Mouse (Mus musculus): ENCODE data around the gene Hist1h2bn.
A peak's percentile ranks its signal among the peaks of the same experiment; 100 is the strongest.

Gene Hist1h2bn

DNA sequence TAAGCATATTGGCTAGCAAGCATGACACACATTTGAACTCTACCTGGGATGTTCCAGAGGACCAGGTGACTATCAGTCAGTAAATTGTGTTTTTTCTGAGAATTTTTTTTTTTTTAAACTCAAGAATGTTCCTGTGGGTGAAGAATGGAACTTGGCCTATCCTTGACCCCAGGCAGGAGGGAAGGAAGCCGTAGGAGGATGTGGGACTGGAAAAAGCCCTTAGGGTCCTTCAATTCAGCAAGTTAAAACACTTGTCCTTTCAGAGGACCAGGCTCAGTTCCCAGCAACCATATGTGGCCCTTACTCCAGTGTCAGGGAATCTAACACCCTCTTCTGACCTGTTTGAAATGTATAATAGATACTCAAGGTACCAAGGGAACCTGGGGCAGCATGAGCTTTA lies 24.4 kb upstream of the Hist1h2bn start:
- DNase-seq: no peak

GRCm38 (mm10) chr13:21733466-21733865 lies 20.5 kb upstream of the Hist1h2bn start:
- DNase-seq: no peak

DNA sequence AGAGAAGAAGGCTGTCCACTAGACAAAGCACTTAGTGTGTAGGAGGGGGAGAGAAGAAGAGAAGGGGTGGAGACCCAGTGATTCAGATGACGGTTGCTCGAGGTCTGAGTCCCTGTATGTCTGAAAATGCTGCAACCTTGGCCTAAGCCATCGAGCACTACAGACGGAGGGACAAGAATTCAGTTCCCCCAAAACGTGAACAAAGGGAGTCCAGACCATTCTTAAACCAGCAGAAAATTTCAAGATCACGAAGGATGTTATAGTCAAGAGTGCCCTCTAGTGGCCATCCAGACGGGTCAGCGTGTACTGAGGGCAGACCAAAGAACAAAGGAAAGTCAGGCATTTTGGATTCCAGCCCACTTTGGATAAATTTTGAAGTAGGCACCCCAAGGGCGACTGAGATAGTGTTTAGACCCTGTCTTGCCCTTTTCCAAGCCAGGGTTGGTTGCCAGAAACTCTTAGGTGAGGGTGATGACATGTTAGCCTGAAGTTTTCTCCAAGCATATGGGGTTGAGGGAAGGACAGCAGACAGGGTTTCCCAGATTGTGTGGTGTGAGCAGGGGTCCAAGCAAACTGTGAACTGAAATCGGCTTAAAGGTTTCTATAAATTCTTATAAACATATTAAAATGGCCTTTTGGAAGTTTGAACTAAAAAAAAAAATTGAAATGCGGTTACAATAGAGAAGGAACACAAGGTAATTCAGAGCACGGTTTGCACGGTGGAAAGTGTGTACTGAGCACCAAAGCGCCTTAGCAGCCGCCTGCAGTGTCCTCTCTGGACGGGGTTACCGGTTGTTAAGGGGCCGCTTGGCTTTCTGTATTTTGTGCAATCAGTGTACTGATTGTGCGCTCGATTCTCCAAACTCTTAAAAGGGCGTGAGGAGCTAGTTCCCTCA lies 19.7 kb upstream of the Hist1h2bn start:
- DNase-seq: peak; percentile 86 to 88

GRCm38 (mm10) chr13:21734906-21735767 lies 18.8 kb upstream of the Hist1h2bn start, which contains the start of gene Hist1h4j:
Hist1h4j (plus strand) TSS chr13:21735064.
- DNase-seq: peak; percentile 77 to 79

DNA sequence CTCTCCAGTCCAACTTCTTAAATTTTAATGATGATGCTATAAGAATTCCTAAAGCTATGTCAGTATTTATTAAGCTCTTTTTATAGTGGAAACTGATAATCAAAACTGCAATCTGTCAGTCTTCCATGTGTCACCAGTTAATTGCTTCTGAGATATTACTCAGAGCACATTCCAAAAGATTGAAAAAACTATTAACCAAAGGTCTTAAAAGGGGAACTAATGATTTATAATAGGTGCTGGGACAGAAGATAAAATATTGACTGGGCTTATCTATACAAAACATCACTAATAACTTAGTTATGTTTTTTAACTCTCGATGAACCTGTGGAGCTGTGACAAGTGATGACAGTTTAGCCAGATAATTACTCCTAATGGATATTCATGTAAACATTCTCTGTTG lies 8.9 kb upstream of the Hist1h2bn start:
- DNase-seq: no peak

GRCm38 (mm10) chr13:21749387-21750158 lies 4.3 kb upstream of the Hist1h2bn start:
- no peak for DNase-seq

- DNase-seq: peak; percentile 89 to 92
Measured at GRCm38 (mm10) chr13:21750159-21751017, 3.5 kb upstream of the Hist1h2bn start, which contains the start of gene Hist1h4k. Hist1h4k (minus strand) TSS chr13:21750505.

- DNase-seq: no peak
Measured at GRCm38 (mm10) chr13:21751417-21751816, 2.5 kb upstream of the Hist1h2bn start.

DNA sequence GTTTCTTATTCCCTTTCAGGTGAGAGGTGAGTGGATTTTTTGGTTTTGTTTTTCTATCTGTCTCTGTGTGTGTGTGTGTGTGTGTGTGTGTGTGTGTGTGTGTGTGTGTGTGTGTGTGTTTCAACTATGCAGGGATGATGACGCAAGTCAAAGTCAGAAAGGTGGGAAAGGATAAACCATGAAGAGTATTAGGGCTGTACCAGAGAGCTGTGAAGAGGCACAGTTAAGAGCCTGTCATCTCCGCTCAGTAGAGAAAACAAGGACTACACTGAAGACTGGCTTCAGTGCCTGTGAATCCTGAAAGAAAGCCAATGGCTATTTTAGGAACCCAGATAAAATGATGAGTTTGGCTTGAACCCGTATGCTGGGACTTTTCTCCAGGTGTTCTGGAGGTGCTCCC lies 2.1 kb upstream of the Hist1h2bn start:
- no peak for DNase-seq

GRCm38 (mm10) chr13:21752356-21752755 lies 1.6 kb upstream of the Hist1h2bn start:
- DNase-seq: no peak

DNA sequence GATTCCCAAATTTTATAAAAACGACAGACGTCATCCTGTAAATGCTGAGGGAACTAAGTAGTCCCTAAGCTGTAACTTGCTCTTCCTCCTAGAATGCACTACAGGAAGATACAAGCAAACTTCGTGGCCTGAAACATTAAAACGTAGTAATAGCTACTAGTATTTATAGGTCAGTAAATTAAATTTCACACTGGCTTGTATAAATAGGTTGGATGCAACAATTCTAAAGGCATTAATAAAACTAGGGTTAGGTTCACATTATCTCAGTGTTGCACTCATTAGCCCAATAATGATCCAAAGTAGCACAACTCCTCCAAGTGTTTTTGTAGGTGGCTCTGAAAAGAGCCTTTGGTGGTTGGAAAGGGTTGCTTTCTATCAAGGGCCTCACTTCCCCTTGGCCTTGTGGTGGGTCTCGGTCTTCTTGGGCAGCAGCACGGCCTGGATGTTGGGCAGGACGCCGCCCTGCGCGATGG lies 836 bp upstream of the Hist1h2bn start:
- no peak for DNase-seq

DNA sequence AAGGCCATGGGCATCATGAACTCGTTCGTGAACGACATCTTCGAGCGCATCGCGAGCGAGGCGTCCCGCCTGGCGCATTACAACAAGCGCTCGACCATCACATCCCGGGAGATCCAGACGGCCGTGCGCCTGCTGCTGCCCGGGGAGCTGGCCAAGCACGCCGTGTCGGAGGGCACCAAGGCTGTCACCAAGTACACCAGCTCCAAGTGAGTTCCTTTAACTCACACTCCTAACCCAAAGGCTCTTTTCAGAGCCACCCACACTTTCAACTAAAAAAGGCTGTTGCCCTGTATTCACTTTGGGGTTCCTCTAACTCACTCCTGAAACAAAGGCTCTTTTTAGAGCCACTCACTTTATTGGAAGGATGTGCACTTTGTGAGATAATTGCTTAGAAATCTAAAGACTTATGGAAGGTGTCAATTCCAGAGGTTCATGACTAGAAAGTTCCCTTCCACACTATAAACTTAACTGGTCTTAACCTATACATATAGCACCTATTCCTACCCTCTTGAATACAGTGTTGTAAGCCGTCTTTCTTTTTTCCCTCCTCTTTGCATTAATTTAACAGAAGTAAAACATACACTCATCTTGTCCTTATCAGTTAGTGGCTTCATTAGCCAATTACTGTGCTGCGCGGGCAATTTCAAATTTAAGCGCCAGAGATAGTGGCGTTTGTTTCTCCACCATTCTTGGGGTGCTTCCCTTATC lies 525 bp downstream of the Hist1h2bn start:
- DNase-seq: peak; percentile 54 to 56

GRCm38 (mm10) chr13:21755707-21756106 lies 1.8 kb downstream of the Hist1h2bn start:
- DNase-seq: no peak

- DNase-seq: peak; percentile 73 to 76
Measured at GRCm38 (mm10) chr13:21778814-21779766, 25.2 kb downstream of the Hist1h2bn start.

GRCm38 (mm10) chr13:21779767-21780731 lies 26.1 kb downstream of the Hist1h2bn start, which contains the start of gene Hist1h1b:
Hist1h1b (minus strand) TSS chr13:21780625.
- peak; percentile 59 to 62 for DNase-seq

- DNase-seq: no peak
Measured at GRCm38 (mm10) chr13:21781021-21781555, 27.2 kb downstream of the Hist1h2bn start.

DNA sequence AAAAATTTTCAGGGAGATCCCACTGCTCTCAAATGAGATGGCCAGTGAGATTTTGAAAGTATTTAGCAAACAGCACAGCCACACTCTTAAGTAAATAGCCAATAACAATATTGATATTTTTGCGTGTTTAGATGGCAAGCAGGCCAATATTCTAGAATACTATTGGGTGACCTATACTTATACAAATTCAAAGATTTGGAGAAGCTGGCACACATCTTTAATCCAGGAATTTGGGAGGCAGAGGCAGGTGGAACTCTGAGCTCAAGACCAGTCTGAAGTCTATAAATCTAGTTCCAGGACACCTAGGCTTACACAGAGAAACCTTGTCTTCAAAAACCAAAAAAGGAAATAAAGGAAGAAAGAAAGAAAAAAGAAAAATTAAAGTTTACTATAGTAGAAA lies 27.7 kb downstream of the Hist1h2bn start:
- no peak for DNase-seq

All from B cell, adult 2 months (primary cell).